Mouse (Mus musculus): ENCODE measurements around the gene Tom1l2. TPM values are rescaled to one million over a fixed set of nuclear protein-coding genes. Genes with fewer than 3 reads are reported as not detected.

Tom1l2 gene
- polyA plus RNA-seq, 1 experiment: 213 TPM

- no peak for TF ChIP-seq CTCF (IDR thresholded peaks at IDR 0.05; ENCODE audit: extremely low read depth, insufficient read depth, low read length)
- peak; percentile 46; the same call in 1 of the 2 replicates for TF ChIP-seq POLR2A (IDR thresholded peaks at IDR 0.05; ENCODE audit: extremely low read depth, insufficient read depth, low read length)
- Histone ChIP-seq H3K27ac (ENCODE audit: insufficient read depth, low read length) (peak overlapping the region; percentile 36), H3K4me3 (ENCODE audit: insufficient read depth, low read length) (no peak overlapping the region), H3K4me1 (ENCODE audit: control insufficient read depth, insufficient read depth, low read length) (peaks cover 21% of the 10 kb centered on the region)
Observed at GRCm38 (mm10) chr11:60184346-60185325, 168.1 kb downstream of the Tom1l2 start.

DNA sequence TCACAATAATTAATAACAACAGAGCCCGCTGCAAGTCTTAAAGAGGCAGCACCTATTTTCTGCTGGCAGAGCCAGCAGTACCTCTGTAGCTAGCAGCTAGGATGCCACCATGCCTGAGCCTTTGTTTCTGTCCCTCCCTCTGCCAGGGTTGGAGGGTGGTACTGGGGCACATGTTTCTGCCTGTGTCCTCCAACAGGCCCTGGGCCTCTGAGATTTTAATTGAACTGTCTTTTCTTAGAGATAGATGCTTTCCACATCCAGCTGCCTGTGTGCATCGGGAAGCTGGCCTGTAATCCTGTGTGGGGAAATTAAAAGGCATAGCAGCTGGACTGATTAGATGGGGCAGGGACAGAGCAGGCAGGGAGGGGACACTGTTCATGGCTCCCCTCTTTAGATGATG, 170.0 kb downstream of the Tom1l2 start:
- H3K4me3 ChIP-seq (ENCODE audit: insufficient read depth, low read length): no peak overlapping the region
- TF ChIP-seq POLR2A (IDR thresholded peaks at IDR 0.05; ENCODE audit: extremely low read depth, insufficient read depth, low read length) (no peak), CTCF (IDR thresholded peaks at IDR 0.05; ENCODE audit: extremely low read depth, insufficient read depth, low read length) (no peak)
- no peak overlapping the region for H3K27ac ChIP-seq (ENCODE audit: insufficient read depth, low read length)
- peaks cover 24% of the 10 kb centered on the region for H3K4me1 ChIP-seq (ENCODE audit: control insufficient read depth, insufficient read depth, low read length)

DNA sequence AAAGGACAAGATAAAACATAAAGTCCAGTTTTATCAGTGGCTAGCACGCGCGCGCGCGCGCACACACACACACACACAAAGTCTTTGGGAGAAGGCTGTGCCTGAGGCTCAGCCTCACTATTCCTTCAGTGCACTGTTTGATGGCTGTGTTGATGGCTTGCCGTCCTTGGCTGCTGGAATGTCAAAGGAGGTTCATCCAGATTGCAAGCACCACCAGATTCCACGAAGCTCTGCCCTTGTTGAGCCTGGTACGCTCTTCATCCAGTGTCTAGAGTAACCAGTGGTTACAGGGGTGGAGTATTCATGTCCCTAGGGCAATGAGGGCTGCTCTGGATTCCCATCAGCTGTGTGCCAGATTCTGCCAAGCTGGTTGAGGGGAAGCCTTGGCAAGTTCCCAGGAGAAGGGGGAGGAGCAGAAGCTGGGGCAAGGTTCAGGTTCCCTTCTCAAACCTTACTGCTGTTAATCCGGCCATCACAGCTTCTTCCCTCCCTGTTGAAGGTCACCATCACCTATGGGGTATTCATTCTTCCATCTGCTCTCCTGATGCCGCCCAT, 170.5 kb downstream of the Tom1l2 start:
- Histone ChIP-seq H3K4me1 (ENCODE audit: control insufficient read depth, insufficient read depth, low read length) (peaks cover 27% of the 10 kb centered on the region), H3K4me3 (ENCODE audit: insufficient read depth, low read length) (no peak overlapping the region), H3K27ac (ENCODE audit: insufficient read depth, low read length) (no peak overlapping the region)
- TF ChIP-seq CTCF (IDR thresholded peaks at IDR 0.05; ENCODE audit: extremely low read depth, insufficient read depth, low read length): no peak
- no peak for TF ChIP-seq POLR2A (IDR thresholded peaks at IDR 0.05; ENCODE audit: extremely low read depth, insufficient read depth, low read length)

GRCm38 (mm10) chr11:60178506-60178905, 174.2 kb downstream of the Tom1l2 start:
- no peak overlapping the region for H3K4me3 ChIP-seq (ENCODE audit: insufficient read depth, low read length)
- TF ChIP-seq POLR2A (IDR thresholded peaks at IDR 0.05; ENCODE audit: extremely low read depth, insufficient read depth, low read length) (no peak), CTCF (IDR thresholded peaks at IDR 0.05; ENCODE audit: extremely low read depth, insufficient read depth, low read length) (no peak)
- peaks cover 20% of the 10 kb centered on the region for H3K4me1 ChIP-seq (ENCODE audit: control insufficient read depth, insufficient read depth, low read length)
- H3K27ac ChIP-seq (ENCODE audit: insufficient read depth, low read length): no peak overlapping the region

DNA sequence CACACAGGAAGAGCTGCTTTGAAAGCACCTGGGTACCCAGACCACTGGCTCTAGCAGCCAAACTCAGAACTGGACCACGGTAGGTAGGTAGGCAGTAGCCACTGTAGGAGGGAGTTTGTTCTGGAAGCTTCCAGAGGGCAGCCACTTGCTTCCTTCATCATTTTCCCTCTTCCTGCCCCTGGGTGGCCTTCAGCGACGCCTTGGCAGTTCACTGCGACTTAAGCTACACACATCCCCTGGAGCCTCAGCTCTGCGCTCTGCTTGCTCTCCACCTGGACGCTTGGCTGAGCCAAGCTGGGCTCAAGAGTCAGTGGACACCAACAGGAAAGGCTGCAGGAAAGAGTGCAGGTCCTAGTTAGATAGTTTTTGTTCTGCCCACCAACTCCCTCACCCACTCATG, 174.7 kb downstream of the Tom1l2 start:
- Histone ChIP-seq H3K4me3 (ENCODE audit: insufficient read depth, low read length) (no peak overlapping the region), H3K27ac (ENCODE audit: insufficient read depth, low read length) (peak overlapping the region; percentile 71; the same call in 1 of the 2 replicates), H3K4me1 (ENCODE audit: control insufficient read depth, insufficient read depth, low read length) (peaks cover 22% of the 10 kb centered on the region)
- TF ChIP-seq CTCF (IDR thresholded peaks at IDR 0.05; ENCODE audit: extremely low read depth, insufficient read depth, low read length) (no peak), POLR2A (IDR thresholded peaks at IDR 0.05; ENCODE audit: extremely low read depth, insufficient read depth, low read length) (no peak)

DNA sequence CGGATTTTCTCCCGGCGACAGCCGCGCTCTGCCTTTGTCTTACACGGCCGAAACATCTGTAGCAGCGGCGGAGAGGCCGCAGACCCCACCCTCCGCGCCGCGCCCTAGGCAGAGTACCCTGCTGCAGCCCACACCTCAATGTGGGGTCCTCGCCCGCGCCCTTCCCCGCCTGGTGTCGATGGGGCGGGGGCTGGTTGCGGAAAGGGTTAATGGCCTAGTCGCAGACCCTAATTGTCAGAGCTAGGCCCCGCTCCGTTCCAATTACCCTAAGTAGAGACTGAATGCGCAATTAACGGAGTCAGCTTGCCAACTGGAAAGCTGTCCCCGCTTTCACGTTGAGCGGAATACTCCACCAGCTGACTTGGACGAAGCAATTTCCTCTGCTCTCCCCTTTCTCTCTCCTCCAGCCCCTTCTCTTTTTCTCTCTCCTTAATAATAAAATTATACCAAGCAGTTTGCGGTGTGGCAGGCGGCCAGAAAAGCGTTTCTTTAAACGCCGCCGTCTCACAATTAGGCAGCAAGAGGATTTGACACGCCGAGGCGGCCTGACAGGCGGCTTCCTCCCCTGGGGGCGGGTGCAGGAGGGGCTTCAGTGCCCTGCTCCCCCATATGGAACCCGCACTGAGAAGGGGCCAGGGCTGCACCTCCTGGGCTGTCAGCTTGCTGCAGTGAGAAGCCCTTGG, 175.6 kb downstream of the Tom1l2 start:
- TF ChIP-seq CTCF (IDR thresholded peaks at IDR 0.05; ENCODE audit: extremely low read depth, insufficient read depth, low read length): no peak
- TF ChIP-seq POLR2A (IDR thresholded peaks at IDR 0.05; ENCODE audit: extremely low read depth, insufficient read depth, low read length): no peak
- peak overlapping the region; percentile 93 for H3K4me3 ChIP-seq (ENCODE audit: insufficient read depth, low read length)
- H3K4me1 ChIP-seq (ENCODE audit: control insufficient read depth, insufficient read depth, low read length): peaks cover 18% of the 10 kb centered on the region

More for the DNA sequence above, 175.6 kb downstream of the Tom1l2 start:
- H3K27ac ChIP-seq (ENCODE audit: insufficient read depth, low read length): peak overlapping the region; percentile 98

Other genes starting within 250 kb of the Tom1l2 start
- 41.8 and 41.9 TPM in 2 replicates for gene Rai1, start 247.9 kb downstream of the Tom1l2 start, polyA plus RNA-seq (2012; rRNA removed)
- gene Srebf1, start 130.3 kb downstream of the Tom1l2 start, polyA plus RNA-seq (2012; rRNA removed): 51.2 and 56.7 TPM in 2 replicates
- 14.2 and 17.3 TPM in 2 replicates for gene Drc3, start 424 bp upstream of the Tom1l2 start, polyA plus RNA-seq (2012; rRNA removed)
- gene Gid4, start 64.2 kb upstream of the Tom1l2 start, polyA plus RNA-seq (2012; rRNA removed): 45.0 and 46.6 TPM in 2 replicates
- gene Atpaf2, start 65.6 kb upstream of the Tom1l2 start, polyA plus RNA-seq (2012; rRNA removed): 28.8 and 29.8 TPM in 2 replicates
- gene Drg2, start 101.7 kb upstream of the Tom1l2 start, polyA plus RNA-seq (2012; rRNA removed): 79.6 and 80.2 TPM in 2 replicates
- gene Myo15, start 116.4 kb upstream of the Tom1l2 start, polyA plus RNA-seq (2012; rRNA removed): 0.25 and 0.31 TPM in 2 replicates
- gene Alkbh5, start 183.5 kb upstream of the Tom1l2 start, polyA plus RNA-seq (2012; rRNA removed): 21.0 and 21.3 TPM in 2 replicates